Mouse (Mus musculus): ENCODE data around the gene Ddx28. TPM values are rescaled to one million over a fixed set of nuclear protein-coding genes. Genes with fewer than 3 reads are reported as not detected.
"Not testable (repeated sequence)": the region's sequence is repeated elsewhere in the genome, so short reads cannot be mapped to it uniquely, and the experiment has no call there.

Gene Ddx28
- polyA plus RNA-seq, 1 experiment from 2014 or later: 21.4 TPM

DNA sequence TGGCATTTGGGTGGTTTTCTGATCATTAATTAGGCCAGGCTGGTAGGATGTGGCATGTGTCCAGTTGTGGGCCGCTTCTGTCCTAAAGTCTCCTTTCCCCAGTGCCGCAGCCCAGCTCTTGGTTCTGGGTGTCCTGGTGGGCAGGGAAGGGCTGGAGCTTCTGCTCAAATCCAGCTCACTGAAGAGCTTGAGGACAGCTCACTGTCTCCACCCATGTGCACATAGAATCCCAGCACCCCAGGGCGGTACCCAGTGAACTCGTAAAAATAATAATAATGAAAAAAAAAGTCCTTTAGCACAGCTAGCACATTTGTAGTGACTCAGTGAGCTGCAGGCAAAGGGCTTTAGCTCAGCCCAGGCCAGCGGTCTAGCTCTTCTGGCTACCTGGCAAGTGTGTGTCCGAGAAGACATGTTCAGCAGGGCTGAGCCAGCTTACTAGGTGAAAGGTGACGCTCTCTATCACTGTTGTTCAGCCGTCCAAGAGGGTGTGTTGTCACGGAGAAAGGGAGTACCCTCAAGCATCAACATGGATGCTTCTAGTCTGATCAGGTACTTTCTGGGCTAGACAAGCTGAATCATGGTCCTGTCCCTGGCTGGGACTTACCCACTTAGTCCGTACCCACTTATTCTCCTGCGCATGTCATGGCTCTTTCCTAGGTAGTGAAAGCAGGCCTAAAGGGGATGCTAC is 35.3 kb upstream of the Ddx28 start:
- peaks cover 6% of the 10 kb centered on the region for H3K4me1 ChIP-seq (replicated peaks)
- no peak overlapping the region for H3K4me2 ChIP-seq
- no peak overlapping the region for H3K4me3 ChIP-seq
- H3K9me3 ChIP-seq: no peaks in the 10 kb centered on the region
- peaks cover 68% of the 10 kb centered on the region for H3K36me3 ChIP-seq
- no peaks in the 10 kb centered on the region for H3K27me3 ChIP-seq
- WGBS: 97% methylated on average over 11 of the region's 11 CpGs
- no peak overlapping the region for H3K27ac ChIP-seq
- ATAC-seq (ENCODE audit: low FRiP score): no peak
- no peak overlapping the region for H3K9ac ChIP-seq

DNA sequence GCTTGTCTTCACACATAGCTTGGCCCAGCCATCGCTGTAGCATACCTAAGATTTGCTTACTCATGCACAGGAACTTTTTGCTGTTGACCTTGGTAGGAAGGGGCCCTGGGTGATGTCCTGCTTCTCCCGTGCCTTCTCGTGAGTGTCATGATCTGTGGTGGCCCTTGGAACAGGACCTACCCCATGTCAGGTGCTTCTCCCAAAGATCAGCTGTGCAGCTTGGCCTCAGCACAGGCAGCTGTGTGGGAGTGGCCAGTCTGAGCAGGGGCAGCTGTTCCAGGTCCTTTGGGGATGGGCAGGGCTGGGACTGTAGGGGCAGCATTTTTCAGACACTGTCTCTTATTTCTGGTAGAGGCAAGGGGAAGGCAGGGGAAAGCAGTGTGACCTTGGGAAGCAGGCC is 32.5 kb upstream of the Ddx28 start:
- Histone ChIP-seq H3K27ac (no peak overlapping the region), H3K9ac (no peak overlapping the region), H3K36me3 (peaks cover 42% of the 10 kb centered on the region), H3K4me3 (no peak overlapping the region), H3K4me1 (replicated peaks) (peaks cover 6% of the 10 kb centered on the region), H3K27me3 (no peaks in the 10 kb centered on the region), H3K9me3 (no peaks in the 10 kb centered on the region), H3K4me2 (no peak overlapping the region)
- ATAC-seq (ENCODE audit: low FRiP score): no peak
- 90% methylated on average over 3 of the region's 3 CpGs for WGBS

DNA sequence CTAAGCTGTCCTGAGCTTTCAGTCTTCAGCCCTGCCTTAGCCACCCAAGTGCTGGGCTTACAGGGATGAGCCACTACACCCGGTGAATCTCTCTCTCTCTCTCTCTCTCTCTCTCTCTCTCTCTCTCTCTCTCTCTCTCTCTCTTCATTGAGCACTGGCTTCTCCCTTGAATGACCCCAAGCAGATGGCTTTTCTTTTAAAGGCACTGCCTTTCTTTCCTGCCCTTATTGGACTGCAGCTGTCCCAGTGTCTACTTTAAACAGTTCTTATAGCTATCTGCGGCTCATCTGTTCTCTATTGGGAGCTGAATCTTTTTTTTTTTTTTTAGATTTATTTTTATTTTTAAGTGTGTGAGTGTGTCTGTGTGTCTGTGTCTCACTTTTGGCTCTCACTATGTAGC is 31.4 kb upstream of the Ddx28 start:
- ATAC-seq (ENCODE audit: low FRiP score): no peak
- no peaks in the 10 kb centered on the region for H3K27me3 ChIP-seq
- WGBS: 76% methylated on average over 2 of the region's 2 CpGs

DNA sequence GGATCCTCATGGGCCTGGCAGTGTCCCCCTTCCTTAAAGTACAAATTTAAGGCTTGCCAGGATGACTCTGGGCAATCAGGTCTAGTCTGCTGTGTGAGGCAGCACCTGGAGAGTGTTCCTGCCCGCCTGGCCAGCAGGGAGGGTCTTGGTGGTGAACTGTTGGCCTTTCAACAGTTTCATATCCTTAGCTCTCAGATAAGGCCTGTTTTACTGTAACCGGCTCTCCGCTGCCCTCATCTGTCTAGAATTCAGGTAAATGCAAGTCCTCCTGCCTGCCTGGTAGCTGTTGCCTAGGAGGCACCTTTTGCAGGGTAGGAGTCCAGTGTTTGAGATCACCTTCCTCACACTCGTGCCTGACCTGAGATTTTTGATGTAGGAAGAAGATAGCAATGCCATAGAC is 28.5 kb upstream of the Ddx28 start:
- no peak overlapping the region for H3K4me3 ChIP-seq
- H3K4me1 ChIP-seq (replicated peaks): peaks cover 6% of the 10 kb centered on the region
- no peak overlapping the region for H3K27ac ChIP-seq
- WGBS: 79% methylated on average over 4 of the region's 4 CpGs
- no peak overlapping the region for H3K4me2 ChIP-seq
- no peaks in the 10 kb centered on the region for H3K27me3 ChIP-seq
- no peak for ATAC-seq (ENCODE audit: low FRiP score)
- no peak overlapping the region for H3K9ac ChIP-seq
- H3K9me3 ChIP-seq: no peaks in the 10 kb centered on the region
- peaks cover 41% of the 10 kb centered on the region for H3K36me3 ChIP-seq

More for the DNA sequence above, 31.4 kb upstream of the Ddx28 start:
- no peak overlapping the region for H3K9ac ChIP-seq
- no peak overlapping the region for H3K4me3 ChIP-seq
- no peak overlapping the region for H3K4me2 ChIP-seq
- H3K27ac ChIP-seq: no peak overlapping the region
- peaks cover 6% of the 10 kb centered on the region for H3K4me1 ChIP-seq (replicated peaks)
- H3K36me3 ChIP-seq: peaks cover 34% of the 10 kb centered on the region
- no peaks in the 10 kb centered on the region for H3K9me3 ChIP-seq

DNA sequence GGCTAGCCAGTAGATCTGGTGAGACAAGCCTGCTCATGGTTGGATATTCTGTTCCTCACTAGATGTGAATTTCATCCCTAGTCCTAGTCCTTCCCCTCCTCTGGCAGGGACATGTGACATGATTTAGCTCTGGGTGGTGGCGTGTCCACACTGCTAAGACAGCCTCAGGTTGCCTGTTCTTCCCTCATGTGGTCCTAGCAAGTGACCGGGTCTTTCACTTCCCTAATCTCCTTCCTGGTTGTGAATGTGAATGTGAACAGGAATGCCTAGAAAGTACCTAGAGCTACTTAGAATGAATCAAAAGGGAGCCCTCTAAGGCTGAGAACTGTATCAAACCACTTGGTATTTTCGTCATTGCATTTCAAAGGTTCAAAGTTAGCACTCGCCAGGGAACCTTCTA is 27.9 kb upstream of the Ddx28 start:
- no peaks in the 10 kb centered on the region for H3K27me3 ChIP-seq
- H3K36me3 ChIP-seq: peaks cover 35% of the 10 kb centered on the region
- no peaks in the 10 kb centered on the region for H3K9me3 ChIP-seq
- no peak overlapping the region for H3K27ac ChIP-seq
- H3K4me2 ChIP-seq: no peak overlapping the region
- WGBS: 89% methylated on average over 4 of the region's 4 CpGs
- H3K4me1 ChIP-seq (replicated peaks): peaks cover 6% of the 10 kb centered on the region
- no peak overlapping the region for H3K4me3 ChIP-seq
- no peak for ATAC-seq (ENCODE audit: low FRiP score)
- H3K9ac ChIP-seq: no peak overlapping the region

DNA sequence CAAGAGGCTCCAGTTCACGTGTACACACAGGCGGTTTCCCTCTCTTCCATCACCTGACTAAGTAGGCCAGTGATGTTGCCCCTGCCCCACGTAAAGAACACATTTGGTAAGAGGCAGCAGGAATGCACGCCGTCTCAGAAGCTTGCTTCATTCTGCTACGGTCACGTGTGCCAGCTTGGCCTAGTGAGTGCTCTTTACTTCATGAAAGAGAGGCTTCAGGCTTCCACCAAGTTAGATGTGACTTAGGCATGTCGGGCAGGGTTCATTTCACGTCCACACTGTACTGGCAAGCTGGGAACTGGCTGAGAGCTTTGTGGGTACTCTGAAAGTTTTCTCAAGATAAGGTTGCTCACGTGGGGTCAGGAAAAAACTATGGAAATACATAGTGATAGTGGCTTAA is 27.0 kb upstream of the Ddx28 start:
- Histone ChIP-seq H3K4me2 (no peak overlapping the region), H3K9me3 (no peaks in the 10 kb centered on the region), H3K4me1 (replicated peaks) (no peaks in the 10 kb centered on the region), H3K4me3 (no peak overlapping the region), H3K36me3 (peaks cover 33% of the 10 kb centered on the region), H3K27me3 (no peaks in the 10 kb centered on the region), H3K27ac (no peak overlapping the region), H3K9ac (no peak overlapping the region)
- WGBS: 96% methylated on average over 10 of the region's 10 CpGs
- ATAC-seq (ENCODE audit: low FRiP score): no peak

DNA sequence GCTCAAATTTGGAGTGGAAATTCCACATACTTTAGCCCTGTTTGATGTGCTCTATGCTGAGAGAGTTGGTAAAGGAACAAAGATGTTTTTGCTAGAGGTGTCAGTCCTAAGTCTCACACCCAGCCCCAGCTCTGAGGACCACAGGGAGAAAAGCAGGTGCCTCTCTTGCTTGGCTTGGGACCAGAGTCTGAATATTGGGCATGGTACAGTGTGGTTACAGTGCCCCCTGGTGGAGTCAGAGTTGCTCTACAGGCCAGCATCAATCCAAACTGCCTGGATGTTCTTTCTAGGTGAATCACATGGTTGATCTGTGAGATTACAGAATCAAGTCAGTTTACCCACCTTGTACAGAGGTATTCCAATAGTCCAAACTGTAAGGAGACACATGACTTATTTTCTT is 10.8 kb upstream of the Ddx28 start:
- no peak overlapping the region for H3K4me2 ChIP-seq
- no peaks in the 10 kb centered on the region for H3K9me3 ChIP-seq
- no peak overlapping the region for H3K4me3 ChIP-seq
- peaks cover 52% of the 10 kb centered on the region for H3K36me3 ChIP-seq
- H3K9ac ChIP-seq: no peak overlapping the region
- ATAC-seq (ENCODE audit: low FRiP score): peak; percentile 32; the same call in 1 of the 2 replicates
- no peaks in the 10 kb centered on the region for H3K4me1 ChIP-seq (replicated peaks)
- no peak overlapping the region for H3K27ac ChIP-seq
- no peaks in the 10 kb centered on the region for H3K27me3 ChIP-seq

DNA sequence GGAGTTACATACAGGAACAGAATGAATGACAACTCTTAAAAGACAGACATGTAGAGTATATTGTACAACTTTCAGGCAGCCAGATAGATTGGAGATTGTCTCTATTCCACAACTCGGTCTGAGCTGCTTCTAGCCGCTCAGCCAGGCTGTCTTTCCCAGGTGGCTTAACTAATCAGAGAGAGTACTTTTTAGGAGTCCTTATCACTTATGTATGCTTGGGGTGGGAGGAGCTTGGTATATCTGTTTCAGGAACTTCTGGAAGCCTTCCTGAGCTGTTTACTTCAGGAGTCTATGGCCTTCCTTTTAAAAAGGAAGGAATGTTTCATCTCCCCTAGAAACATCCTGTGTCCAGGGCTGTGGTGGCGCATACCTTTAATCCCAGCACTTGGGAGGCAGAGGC is 6.4 kb upstream of the Ddx28 start:
- no peaks in the 10 kb centered on the region for H3K4me1 ChIP-seq (replicated peaks)
- no peak overlapping the region for H3K4me3 ChIP-seq
- H3K4me2 ChIP-seq: no peak overlapping the region
- H3K9ac ChIP-seq: no peak overlapping the region
- WGBS: 92% methylated on average over 3 of the region's 3 CpGs
- peaks cover 43% of the 10 kb centered on the region for H3K36me3 ChIP-seq
- no peaks in the 10 kb centered on the region for H3K9me3 ChIP-seq
- H3K27me3 ChIP-seq: no peaks in the 10 kb centered on the region
- no peak for ATAC-seq (ENCODE audit: low FRiP score)
- H3K27ac ChIP-seq: no peak overlapping the region

DNA sequence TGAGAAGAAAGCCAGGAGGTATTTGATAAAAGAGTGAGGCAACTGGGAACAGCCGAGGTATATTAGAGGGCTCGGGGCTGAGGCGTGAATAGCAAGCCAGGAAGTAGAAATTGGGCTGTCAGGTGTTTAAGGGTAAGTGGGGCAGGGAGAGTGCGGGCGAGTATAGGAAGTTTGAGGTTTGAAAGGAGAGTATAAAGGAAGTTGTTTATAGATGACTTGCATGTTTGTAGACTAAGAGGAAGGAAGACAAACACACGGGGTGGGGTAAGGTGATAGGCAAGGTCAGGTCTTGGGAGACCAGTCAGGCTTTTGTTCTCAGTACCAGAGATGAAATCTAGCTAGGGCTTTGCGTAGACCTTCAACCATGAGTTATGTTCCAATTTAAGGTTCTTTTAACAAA is 5.4 kb upstream of the Ddx28 start:
- no peaks in the 10 kb centered on the region for H3K27me3 ChIP-seq
- no peak for ATAC-seq (ENCODE audit: low FRiP score)
- no peak overlapping the region for H3K27ac ChIP-seq
- H3K4me3 ChIP-seq: no peak overlapping the region
- H3K4me1 ChIP-seq (replicated peaks): peaks cover under 1% of the 10 kb centered on the region; the same call in 1 of the 2 replicates
- H3K9ac ChIP-seq: no peak overlapping the region
- WGBS: 93% methylated on average over 7 of the region's 7 CpGs
- peaks cover 43% of the 10 kb centered on the region for H3K36me3 ChIP-seq
- no peak overlapping the region for H3K4me2 ChIP-seq
- H3K9me3 ChIP-seq: no peaks in the 10 kb centered on the region

DNA sequence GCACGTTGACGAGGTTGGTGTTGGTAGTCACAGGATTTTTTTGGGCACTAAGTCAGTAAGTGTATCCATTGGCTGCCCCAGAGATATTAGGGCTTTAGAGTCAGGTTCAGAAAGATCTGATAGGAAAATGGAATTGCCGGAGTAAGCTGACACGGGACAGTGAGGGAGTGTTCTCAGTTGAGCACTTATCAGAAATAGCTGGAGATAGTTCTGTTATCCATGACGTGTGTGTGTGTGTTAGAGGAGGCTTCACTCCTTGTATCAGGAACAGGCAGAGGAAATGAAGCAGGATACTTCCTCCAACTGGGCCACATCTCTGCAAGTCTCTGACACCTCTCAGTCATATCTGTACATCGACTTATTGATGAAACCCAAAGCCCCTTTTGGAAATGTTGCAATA is 4.6 kb upstream of the Ddx28 start:
- H3K4me1 ChIP-seq (replicated peaks): peaks cover 5% of the 10 kb centered on the region
- ATAC-seq (ENCODE audit: low FRiP score): no peak
- peaks cover 40% of the 10 kb centered on the region for H3K36me3 ChIP-seq
- no peak overlapping the region for H3K4me3 ChIP-seq
- no peak overlapping the region for H3K4me2 ChIP-seq
- H3K9ac ChIP-seq: no peak overlapping the region
- H3K27me3 ChIP-seq: no peaks in the 10 kb centered on the region
- H3K27ac ChIP-seq: no peak overlapping the region
- H3K9me3 ChIP-seq: no peaks in the 10 kb centered on the region
- 92% methylated on average over 6 of the region's 6 CpGs for WGBS

DNA sequence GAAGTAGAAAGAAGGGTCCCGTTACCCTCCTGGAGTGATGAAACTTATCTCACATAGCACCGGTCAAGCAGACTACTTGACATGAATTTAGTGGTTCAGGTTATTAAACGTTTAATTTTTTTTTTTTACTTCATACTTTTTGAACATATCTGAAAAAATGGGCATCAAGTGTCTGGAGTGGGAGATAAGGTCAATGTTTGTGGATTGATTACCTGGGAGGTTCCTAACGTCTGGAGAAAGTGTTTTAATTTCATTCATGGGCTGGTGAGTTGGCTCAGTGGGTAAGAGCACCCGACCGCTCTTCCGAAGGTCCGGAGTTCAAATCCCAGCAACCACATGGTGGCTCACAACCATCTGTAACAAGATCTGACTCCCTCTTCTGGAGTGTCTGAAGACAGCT is 521 bp upstream of the Ddx28 start:
- 86% methylated on average over 8 of the region's 8 CpGs for WGBS
- ATAC-seq (ENCODE audit: low FRiP score); H3K27ac ChIP-seq; H3K9me3 ChIP-seq; H3K27me3 ChIP-seq: not testable (repeated sequence)
- H3K9ac ChIP-seq: peak overlapping the region; percentile 92; the same call in 1 of the 2 replicates
- H3K4me2 ChIP-seq: peak overlapping the region; percentile 100
- peak overlapping the region; percentile 96 for H3K4me3 ChIP-seq
- H3K4me1 ChIP-seq (replicated peaks): peaks cover 26% of the 10 kb centered on the region
- H3K36me3 ChIP-seq: peaks cover 17% of the 10 kb centered on the region

DNA sequence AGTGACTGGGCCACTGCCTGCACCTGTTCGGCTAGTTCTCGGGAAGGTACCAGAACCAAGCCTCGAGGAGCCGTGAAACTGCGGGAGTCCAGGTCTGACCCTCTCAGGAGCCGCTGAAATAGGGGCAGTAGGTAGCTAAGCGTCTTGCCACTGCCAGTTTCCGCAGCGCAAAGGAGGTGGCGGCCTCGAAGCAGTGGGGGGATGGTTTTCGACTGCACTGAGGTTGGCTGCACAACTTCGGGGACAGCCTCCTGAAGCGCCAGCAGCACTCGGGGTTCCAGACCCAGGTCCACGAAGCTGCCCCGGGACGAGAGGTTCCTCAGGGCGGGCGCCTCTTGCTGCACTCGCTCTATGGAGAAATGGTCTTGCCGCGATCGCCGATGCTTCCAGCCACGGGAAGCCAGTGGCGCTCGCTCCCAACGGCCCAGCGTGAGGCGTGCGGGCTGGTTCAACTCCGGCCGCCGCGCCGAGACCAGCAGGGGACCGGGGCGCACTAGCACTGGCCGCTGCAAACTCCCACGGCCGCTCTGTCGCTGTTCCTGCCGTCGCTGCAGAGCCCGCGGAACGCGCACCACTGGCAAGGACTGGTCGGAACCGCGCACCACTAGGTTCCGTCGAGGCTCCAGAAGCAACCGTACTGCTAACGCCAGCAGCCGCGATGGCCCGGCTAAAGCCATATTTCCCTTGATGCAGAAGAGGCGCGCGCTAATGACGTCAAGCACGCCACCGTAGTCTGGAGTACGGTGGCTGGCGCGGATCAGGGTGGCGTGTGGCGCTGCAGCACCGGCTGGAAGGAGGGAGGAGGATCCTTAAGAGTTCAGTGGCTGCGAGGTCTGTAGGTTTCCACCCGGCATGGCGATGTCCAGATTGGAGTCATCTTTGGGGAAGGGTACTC is 687 bp downstream of the Ddx28 start:
- no peaks in the 10 kb centered on the region for H3K27me3 ChIP-seq
- peak overlapping the region; percentile 92 for H3K9ac ChIP-seq
- no peaks in the 10 kb centered on the region for H3K9me3 ChIP-seq
- H3K4me2 ChIP-seq: peak overlapping the region; percentile 100
- peak; percentile 95 for ATAC-seq (ENCODE audit: low FRiP score)
- H3K4me3 ChIP-seq: peak overlapping the region; percentile 96
- 2% methylated on average over 74 of the region's 74 CpGs for WGBS
- peak overlapping the region; percentile 83 for H3K27ac ChIP-seq
- H3K4me1 ChIP-seq (replicated peaks): peaks cover 26% of the 10 kb centered on the region
- H3K36me3 ChIP-seq: peaks cover 7% of the 10 kb centered on the region

DNA sequence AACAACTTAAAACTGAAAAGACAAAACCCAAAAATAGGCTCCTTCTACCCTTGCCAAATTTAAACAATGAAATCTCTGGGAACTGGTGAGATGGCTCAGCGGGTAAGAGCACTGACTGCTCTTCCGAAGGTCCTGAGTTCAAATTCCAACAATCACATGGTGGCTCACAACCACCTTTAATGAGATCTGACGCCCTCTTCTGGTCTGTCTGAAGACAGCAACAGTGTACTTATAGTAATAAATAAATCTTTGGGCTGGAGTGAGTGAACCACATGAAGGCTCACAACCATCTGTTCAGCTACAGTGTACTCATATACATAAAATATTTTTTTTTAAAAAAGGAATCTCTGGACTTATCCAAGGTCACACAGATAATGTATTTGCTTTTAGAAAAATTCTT is 3.8 kb downstream of the Ddx28 start:
- not testable (repeated sequence) for H3K4me2 ChIP-seq; H3K4me3 ChIP-seq; H3K9ac ChIP-seq; H3K9me3 ChIP-seq; H3K27me3 ChIP-seq; ATAC-seq (ENCODE audit: low FRiP score); H3K36me3 ChIP-seq; H3K27ac ChIP-seq
- 65% methylated on average over 3 of the region's 3 CpGs for WGBS
- H3K4me1 ChIP-seq (replicated peaks): peaks cover 26% of the 10 kb centered on the region

Measured in hindbrain, embryonic 13.5 days (tissue).